Comparison of ENCODE assay signal across 8 mouse cellular contexts in genomic region chr1:52952551-52953397, GRCm38 (mm10).
A peak's percentile ranks its signal among the peaks of the same experiment; 100 is the strongest.
DNase-seq lines count a peak whose midpoint lies in the region; ATAC-seq and TF ChIP-seq lines count a peak whose summit lies in the region.

No protein-coding gene starts in this region.

- peak overlapping the region; percentile 92 for H3K9ac ChIP-seq in ES-E14 (ENCODE audit: insufficient read depth, low read depth, low read length, poor library complexity, severe bottlenecking)
- peak overlapping the region; percentile 9; the same call in 1 of the 2 replicates for H3K9ac ChIP-seq in heart, postnatal 0 days (replicated peaks; ENCODE audit: low read depth, low read length)

- H3K9me3 ChIP-seq in ES-E14 (ENCODE audit: control insufficient read depth, insufficient read depth, low read depth, low read length) = peaks cover 14% of the 10 kb centered on the region
- no peaks in the 10 kb centered on the region for H3K9me3 ChIP-seq in heart, postnatal 0 days (replicated peaks; ENCODE audit: control insufficient read depth, low read length)

- H3K4me3 ChIP-seq in ES-E14 (ENCODE audit: insufficient read depth in 1 of 2, low read depth in 1 of 2, low read length in 2 of 2, poor library complexity in 1 of 2, severe bottlenecking in 1 of 2) = peak overlapping the region; percentile 86 to 93
- H3K4me3 ChIP-seq in heart, postnatal 0 days (ENCODE audit: low read depth, low read length) = peak overlapping the region; percentile 48

- peaks cover 18% of the 10 kb centered on the region for H3K36me3 ChIP-seq in ES-E14 (ENCODE audit: control insufficient read depth, insufficient read depth, low read length, poor library complexity, severe bottlenecking)
- no peaks in the 10 kb centered on the region for H3K36me3 ChIP-seq in heart, postnatal 0 days (replicated peaks; ENCODE audit: control insufficient read depth, insufficient read depth, low read length)

- DNase-seq in B cell, adult 2 months = peak; percentile 66
- DNase-seq in ES-E14 (ENCODE audit: low read depth, low spot score) = peak; percentile 86
- peak; percentile 25 for DNase-seq in embryo, embryonic 10 days (ENCODE audit: low spot score)
- DNase-seq in heart, postnatal 0 days (ENCODE audit: low spot score) = no peak
- peak; percentile 47 to 73 for DNase-seq in kidney, postnatal 25 days
- DNase-seq in lung, postnatal 4 days = peak; percentile 36 to 68
- DNase-seq in right cerebral cortex, postnatal 4 days = peak; percentile 38
- DNase-seq in ovary, postnatal 14 days (ENCODE audit: low spot score) = no peak

- 0 out of 2 replicates have a peak, but pooled peaks cover 4% of the 10 kb centered on the region for H3K27me3 ChIP-seq in heart, postnatal 0 days (ENCODE audit: control insufficient read depth, insufficient read depth, low read length)

- no peak for TF ChIP-seq CTCF in heart, postnatal 0 days (IDR thresholded peaks at IDR 0.05; ENCODE audit: low read depth)

- H3K27ac ChIP-seq in ES-E14 (ENCODE audit: insufficient read depth, low read depth, low read length, poor library complexity, severe bottlenecking) = peak overlapping the region; percentile 100
- no peak overlapping the region for H3K27ac ChIP-seq in heart, postnatal 0 days (ENCODE audit: low read depth)

- 1% methylated on average over 47 of the region's 47 CpGs for WGBS in heart, postnatal 0 days

- no peak for TF ChIP-seq EP300 in heart, postnatal 0 days (IDR thresholded peaks at IDR 0.05; ENCODE audit: low read depth)

- in situ Hi-C loops in ES-E14 (cut with MboI; ENCODE audit: low sequenced_read_pairs in 2 of 2, unreplicated experiment in 2 of 2) = loop anchor here in 1 of 2 experiments (25.0 kb wide), 1 partner anchor 290 kb away; no protein-coding TSS in a partner anchor

- H3K4me2 ChIP-seq in heart, postnatal 0 days (ENCODE audit: low read depth, low read length) = peak overlapping the region; percentile 81

- ATAC-seq in heart, postnatal 0 days (ENCODE audit: insufficient read depth, low read depth) = peak; percentile 36

- H3K4me1 ChIP-seq in ES-E14 (ENCODE audit: control insufficient read depth in 2 of 2, insufficient read depth in 2 of 2, low read length in 2 of 2, poor library complexity in 1 of 2) = peaks cover 13% of the 10 kb centered on the region in 2 experiments
- peaks cover 4% of the 10 kb centered on the region; the same call in 1 of the 2 replicates for H3K4me1 ChIP-seq in heart, postnatal 0 days (ENCODE audit: control insufficient read depth, insufficient read depth)

TF ChIP-seq in ES-E14, 5 proteins besides CTCF, POLR2A, EP300 and RAD21:
- TF ChIP-seq HCFC1 (IDR thresholded peaks at IDR 0.05; ENCODE audit: borderline replicate concordance, insufficient read depth, low read length) (0 out of 2 replicates have a peak, but pooled peaks have one; percentile 50), MAFK (IDR thresholded peaks at IDR 0.05; ENCODE audit: insufficient read depth, low read depth, low read length) (no peak), CHD2 (IDR thresholded peaks at IDR 0.05; ENCODE audit: low read depth, low read length) (no peak), ZC3H11A (IDR thresholded peaks at IDR 0.05; ENCODE audit: borderline replicate concordance, low read depth, low read length) (no peak), ZNF384 (IDR thresholded peaks at IDR 0.05; ENCODE audit: low read depth, low read length) (no peak)

Comparison
In these comparisons a context has a peak if more than half of its experiments do, and no peak if none do; other contexts are left out.
1. DNase-seq: peak in B cell, adult 2 months (2 of 2), ES-E14 (single experiment), embryo, embryonic 10 days (single experiment), kidney, postnatal 25 days (2 of 2), lung, postnatal 4 days (2 of 2) and right cerebral cortex, postnatal 4 days (single experiment); none in heart, postnatal 0 days (single experiment) and ovary, postnatal 14 days (single experiment).